Mouse (Mus musculus): ENCODE results near the gene Naa35.

DNA sequence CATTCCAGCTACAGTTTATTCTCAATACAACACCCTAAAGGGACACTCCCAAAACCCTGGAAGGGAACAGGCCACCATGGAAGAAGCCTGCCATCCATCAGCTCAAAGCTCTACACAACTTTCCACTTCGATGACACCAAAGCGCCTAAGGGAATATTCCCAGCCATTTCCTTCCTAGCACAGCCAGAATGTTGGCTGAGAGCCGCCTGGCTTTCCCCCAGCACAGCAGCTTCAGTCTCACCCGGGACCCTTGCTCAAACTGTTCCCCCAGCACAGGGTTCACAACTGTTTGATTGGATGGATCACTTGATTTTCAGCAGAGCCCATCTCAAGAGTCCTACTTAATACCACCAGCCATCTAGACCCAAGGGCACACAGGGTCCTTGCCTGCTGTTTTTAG is 37.3 kb upstream of the Naa35 start:
- TF ChIP-seq POLR2A (IDR thresholded peaks at IDR 0.05; ENCODE audit: borderline replicate concordance, extremely low read depth, low read depth, low read length) (no peak), CTCF (IDR thresholded peaks at IDR 0.05; ENCODE audit: insufficient read depth, low read length) (no peak)

All from lung, adult 2 months (tissue).